Mouse (Mus musculus) liver, adult (tissue): ENCODE measurements at regions not wholly inside any gene's neighbourhood (a gene's known extent, or its start where the extent isn't known, plus 50 kb on each side); places are given as distances from the start of the nearest gene placed in this dataset.

ENCODE experiments used
- GATA4 ChIP-seq: IDR thresholded peaks from 2 replicates; pipeline ENCODE4 v1.6.1; 2014; ENCODE audit warnings: mild to moderate bottlenecking, low read length; ENCODE audit not compliant: insufficient replicate concordance

DNA sequence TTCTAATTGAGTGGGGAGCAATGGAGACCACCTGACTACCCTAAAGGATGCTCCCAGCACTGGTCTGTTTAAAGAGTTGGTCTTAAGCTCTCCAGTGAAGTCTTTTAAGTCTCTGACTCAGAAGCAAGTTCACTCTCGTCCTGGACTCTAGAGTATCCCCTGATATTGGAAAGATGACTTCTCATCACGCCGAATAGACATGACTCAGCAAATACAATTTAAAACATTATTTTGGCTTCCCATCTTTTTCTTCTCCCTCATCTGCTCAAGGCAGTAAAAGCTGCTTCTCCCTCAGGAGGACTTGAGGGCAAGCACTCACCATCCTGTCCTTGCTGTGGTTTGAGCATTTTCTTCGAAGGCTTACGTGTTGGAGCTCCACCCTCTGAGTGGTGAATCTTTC is 92.7 kb upstream of the Max start:
- no peak for TF ChIP-seq GATA4

DNA sequence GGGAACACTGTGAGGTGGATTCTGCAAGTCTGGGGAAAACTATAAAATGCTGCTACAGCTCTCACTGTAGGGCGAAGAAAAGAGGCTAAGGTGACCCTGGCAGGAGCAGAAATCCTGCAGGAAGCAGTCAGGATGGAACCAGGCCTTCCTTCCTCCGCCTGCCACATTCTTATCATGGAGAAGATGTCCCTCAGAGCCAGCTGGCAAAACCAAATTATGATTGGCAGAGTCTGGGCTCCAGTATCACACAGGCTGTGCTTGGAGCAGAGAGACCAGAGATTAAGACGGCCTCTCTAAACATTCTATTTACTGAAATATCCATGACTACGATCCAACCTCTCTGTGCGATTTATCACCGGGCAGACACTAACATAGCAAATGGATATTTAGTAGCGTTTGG is 92.2 kb upstream of the Max start:
- no peak for TF ChIP-seq GATA4

GRCm38 (mm10) chr12:77052853-77053252 is 90.9 kb upstream of the Max start:
- peak; percentile 17; the same call in 1 of the 2 replicates for TF ChIP-seq GATA4

GRCm38 (mm10) chr12:77048380-77048779 is 86.4 kb upstream of the Max start:
- no peak for TF ChIP-seq GATA4

- no peak for TF ChIP-seq GATA4
Observed at GRCm38 (mm10) chr12:77047273-77047672, 85.3 kb upstream of the Max start.

DNA sequence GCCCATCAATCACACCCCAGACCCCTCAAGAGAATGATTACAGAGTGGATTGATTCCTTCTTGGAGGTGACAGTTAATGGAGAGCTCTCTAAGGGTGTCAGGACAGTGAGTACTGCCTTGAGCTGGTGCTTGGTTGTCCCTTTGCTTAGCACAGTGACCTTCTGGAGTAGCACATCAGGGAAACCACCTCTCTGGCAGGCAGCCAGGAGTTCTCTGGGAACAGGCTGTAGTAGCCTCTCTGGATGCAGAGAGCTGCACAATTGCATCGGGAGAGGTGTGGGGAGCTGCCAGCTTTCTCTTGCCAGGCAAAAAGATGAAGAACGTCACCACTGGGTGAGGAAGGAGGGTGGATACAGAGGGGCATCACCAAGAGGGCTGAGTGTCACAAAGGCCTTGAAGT is 84.0 kb upstream of the Max start:
- no peak for TF ChIP-seq GATA4

DNA sequence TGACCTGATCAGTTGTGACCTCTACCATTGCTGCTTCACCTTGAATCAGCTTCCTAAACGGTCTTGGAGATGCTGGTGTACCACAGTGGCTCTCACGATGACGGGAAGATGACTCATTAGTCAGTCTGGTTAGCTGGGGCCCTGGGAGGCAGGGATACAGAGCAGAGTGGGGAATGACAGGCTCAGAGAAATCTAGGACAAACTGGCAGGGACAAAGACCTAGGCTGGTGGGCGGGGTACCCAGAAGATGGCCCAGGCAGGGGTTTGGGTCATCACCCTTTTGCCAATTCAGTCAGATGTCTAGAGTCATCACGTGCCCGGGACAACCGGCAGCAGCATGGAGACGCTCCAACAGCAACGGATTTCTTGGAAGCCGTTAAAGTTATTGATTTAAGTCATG is 83.4 kb upstream of the Max start:
- TF ChIP-seq GATA4, result no peak

GRCm38 (mm10) chr12:77042356-77042755 is 80.4 kb upstream of the Max start:
- TF ChIP-seq GATA4, result no peak

DNA sequence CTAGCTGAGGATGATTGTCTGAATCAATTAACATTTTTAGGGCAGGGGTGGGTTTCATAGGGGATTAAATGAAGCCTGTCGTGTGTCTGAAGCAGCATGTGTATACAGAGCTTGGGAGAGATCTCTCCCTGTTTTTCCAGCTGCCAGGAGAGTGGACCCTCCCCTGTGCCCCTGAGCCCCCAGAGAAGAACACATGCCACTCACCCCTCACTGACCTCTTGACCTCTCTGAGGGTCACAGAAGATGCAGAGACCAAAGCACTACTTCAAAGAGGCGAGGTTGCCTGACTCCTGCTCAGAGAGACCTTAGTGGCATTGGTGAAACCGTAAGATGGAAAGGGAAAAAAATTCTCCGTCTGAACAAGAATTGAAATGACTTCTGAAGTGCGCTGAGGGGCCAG is 79.1 kb upstream of the Max start:
- no peak for TF ChIP-seq GATA4

DNA sequence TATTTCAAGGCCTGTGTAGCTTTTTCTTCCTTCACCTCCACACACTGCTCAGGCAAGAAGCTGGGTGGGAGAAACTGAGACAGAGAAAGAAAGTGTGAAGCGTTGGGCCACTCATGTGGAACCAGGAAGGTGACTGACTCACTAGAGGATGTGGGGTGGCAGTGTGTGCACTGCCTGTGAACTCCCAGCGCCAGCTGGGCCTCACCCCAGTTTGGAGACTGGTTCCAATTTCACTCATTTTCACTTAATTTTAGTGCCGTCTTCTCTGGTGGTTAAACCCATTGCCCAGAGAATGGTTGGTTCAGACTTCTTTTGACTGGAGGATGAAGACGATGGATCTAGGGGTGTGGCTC is 77.9 kb upstream of the Max start:
- no peak for TF ChIP-seq GATA4

DNA sequence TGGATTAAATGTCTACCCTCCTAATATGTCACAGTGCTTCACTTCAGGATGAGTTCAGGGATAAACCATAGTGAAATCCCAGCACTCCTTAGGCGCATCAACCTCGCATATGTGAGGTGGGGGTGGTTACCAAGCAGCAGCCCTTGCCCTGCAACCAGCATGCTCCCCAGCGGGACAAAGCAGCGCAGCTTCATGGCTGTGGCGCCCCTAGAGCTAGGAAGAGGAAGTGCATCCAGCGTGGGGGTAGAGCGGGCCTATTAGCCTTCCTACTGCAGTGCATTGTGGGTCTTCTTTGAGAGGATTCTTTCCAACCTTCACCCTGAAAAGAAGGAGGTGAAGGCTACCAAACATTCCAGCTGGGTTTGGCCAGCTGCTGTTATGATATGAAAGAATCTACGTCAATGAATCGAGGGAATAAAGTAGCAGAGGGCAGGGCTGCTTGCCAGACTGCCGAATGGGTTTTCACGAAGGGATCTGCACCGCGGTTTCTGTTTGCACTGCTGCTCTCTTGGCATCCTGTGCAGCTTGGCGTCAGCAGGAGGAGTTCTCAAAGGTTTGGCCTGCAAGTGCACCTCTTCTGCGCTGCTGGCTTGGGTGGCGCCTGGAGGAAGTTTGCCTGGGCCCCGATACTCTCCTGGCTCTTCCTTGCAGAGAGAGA is 77.4 kb upstream of the Max start:
- TF ChIP-seq GATA4, result no peak

DNA sequence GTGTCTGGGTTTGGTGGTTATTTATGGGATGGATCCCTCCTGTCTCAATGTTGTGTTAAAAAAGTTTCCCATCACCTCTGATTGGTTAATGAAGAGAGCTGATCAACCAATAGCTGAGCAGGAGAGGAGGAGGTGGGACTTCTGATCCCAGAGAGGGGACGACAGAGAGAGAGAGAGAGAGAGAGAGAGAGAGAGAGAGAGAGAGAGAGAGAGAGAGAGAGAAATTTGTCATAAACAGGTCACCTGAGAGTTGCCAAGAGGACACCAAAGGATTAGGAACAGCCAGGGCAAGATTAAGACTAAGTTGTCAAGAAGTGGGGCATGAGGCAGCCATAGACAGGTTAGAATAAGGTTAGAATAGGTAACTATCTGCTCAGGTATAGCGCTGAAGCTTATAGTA is 73.7 kb upstream of the Max start:
- TF ChIP-seq GATA4, result no peak

DNA sequence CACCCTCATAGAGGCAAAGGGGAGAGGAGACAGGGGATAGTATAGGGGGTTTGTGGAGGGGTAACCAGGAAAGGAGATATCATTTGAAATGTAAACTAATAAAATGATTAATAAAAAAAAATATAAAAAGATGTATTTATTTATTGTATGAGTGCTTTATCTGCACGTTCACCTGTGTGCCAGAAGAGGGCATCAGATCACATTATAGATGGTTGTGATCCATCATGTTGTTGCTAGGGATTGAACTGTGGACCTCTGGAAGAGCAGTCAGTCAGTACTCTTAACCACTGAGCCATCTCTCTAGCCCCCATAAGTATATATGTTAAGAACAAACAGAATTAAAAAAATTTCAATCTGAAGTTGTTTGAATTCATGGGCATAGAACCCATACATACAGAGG is 69.4 kb upstream of the Max start:
- TF ChIP-seq GATA4, result no peak

DNA sequence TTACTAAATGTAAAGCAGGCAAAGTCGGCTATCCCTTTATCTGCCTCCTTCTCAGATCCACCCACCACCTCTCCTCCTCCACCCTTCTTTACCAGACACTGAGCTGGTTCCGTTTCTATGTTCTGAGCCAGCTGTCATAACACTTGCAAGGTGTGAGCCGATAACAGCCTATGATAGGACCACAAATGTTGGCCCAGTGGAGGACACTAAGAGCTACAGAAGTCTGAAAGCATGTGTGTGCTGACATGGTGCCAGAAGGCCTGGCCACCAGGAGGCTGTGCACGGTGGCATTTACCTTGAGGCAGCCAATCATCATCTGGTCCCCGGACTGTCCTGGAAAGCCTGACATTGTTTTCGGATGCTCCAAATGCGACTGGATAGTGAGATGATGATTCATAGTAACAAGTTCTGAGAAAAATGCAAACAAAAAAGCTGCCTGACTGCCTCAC is 63.5 kb upstream of the Max start:
- TF ChIP-seq GATA4, result no peak

DNA sequence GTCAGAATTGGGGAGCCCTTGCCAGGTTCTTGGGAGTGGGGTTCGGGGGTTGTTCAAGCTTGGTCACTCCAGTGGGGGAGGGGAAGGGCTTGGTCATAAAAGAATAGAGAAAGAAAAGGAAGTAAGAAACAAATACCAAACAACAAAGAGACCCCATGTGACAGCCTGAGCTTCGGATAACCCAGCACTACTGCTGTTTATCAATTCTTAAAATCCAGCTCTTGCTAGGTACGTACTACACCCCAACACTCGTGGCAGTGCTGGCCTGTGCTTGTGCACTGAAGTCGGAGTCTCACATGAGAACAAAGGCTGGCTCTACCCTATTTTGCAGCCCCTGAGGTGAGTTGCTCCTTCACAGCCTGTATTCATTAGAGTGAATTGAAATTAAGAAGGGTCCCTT is 60.5 kb upstream of the Max start:
- TF ChIP-seq GATA4, result no peak

DNA sequence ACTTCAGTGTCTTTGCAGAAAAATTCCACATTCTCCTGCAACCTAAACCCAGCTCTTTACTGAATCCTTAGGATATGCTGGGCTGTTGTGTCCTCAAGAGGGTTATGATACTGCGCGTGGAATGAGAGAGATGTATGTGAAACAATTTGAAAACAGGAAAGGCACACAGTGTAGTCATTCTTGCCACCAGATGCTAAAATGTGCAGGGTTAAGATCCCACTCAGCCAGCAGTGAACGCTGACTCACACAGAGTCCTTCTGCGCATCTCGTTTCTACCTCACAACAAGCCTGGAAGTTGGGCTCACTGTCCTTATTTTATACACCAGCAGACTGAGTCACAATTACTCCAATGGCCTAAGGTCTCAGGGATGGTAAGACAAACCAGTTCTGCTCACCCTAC is 59.9 kb upstream of the Max start:
- TF ChIP-seq GATA4, result no peak

DNA sequence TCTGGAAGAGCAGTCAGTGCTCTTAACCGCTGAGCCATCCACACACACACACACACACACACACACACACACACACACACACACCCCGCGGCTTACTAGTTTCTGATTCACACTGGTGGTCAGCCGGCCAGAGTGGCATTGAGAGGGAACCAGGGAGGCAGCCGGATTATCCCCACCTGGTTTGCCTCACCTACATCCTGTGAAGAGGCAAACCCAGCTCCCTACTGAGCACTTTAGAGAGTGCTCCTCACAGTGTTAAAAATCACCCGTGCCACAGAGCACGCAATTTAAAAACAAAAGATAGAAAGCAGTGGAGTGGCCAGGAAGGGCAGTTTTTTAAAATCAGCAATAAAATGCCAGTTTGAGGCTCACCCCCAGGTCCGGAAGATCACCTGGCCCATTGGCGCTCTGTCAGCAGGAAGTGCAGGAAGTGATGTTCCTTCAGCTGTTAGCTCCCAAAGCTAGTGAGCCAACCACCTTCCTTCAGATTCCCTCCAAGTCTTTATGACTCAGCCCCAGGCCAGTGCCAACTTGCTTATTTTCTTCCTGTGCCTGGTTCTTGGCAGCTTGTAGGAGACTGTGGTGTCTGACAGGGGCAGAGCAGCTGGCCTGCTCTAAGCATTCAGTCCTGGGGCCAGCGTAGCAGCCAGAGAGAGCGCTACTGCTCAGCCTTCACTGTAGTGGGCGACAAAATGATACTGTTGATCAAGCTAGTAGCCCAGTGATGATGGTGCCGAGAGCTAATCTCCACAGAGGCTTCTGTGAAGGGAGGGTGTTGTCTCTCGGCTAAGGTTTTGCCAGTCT is 57.9 kb upstream of the Max start:
- no peak for TF ChIP-seq GATA4
